Mouse (Mus musculus): ENCODE data around the gene Tmem19. TPM values are rescaled to one million over a fixed set of nuclear protein-coding genes. Genes with fewer than 3 reads are reported as not detected.

Tmem19 gene
- 35.2 and 43.4 TPM in 2 replicates for polyA plus RNA-seq (2015; fragmentation: Nextera tagmentation; extraction: Ambion mirVana)

GRCm38 (mm10) chr10:115361840-115362622 is at the start of gene Tmem19:
Gene Tmem19 (minus strand): TSS chr10:115362501.
- Histone ChIP-seq H3K27me3 (replicated peaks; ENCODE audit: control insufficient read depth, insufficient read depth, low read length) (no peaks in the 10 kb centered on the region), H3K9ac (ENCODE audit: low read depth, low read length) (peak within 1 kb of the TSS; percentile 65), H3K9me3 (ENCODE audit: control insufficient read depth, low read length) (no peaks in the 10 kb centered on the region), H3K4me1 (ENCODE audit: control insufficient read depth, insufficient read depth, low read length) (peaks cover 4% of the 10 kb centered on the region), H3K4me3 (ENCODE audit: low read length) (peak within 1 kb of the TSS; percentile 52), H3K27ac (ENCODE audit: low read length) (peak within 1 kb of the TSS; percentile 92), H3K36me3 (ENCODE audit: control insufficient read depth, insufficient read depth, low read length) (no peaks in the 10 kb centered on the region), H3K4me2 (ENCODE audit: low read depth, low read length) (peak within 1 kb of the TSS; percentile 56)
- under 1% methylated on average over 54 of the region's 58 CpGs for WGBS
- peak; percentile 99 for ATAC-seq

GRCm38 (mm10) chr10:115406393-115406792 is 44.1 kb upstream of the Tmem19 start:
- no peak overlapping the region for H3K9ac ChIP-seq (ENCODE audit: low read depth, low read length)
- no peak for ATAC-seq
- H3K27ac ChIP-seq (ENCODE audit: low read length): no peak overlapping the region
- H3K9me3 ChIP-seq (ENCODE audit: control insufficient read depth, low read length): no peaks in the 10 kb centered on the region
- WGBS: 66% methylated on average over 6 of the region's 6 CpGs
- no peaks in the 10 kb centered on the region for H3K4me1 ChIP-seq (ENCODE audit: control insufficient read depth, insufficient read depth, low read length)
- H3K27me3 ChIP-seq (replicated peaks; ENCODE audit: control insufficient read depth, insufficient read depth, low read length): no peaks in the 10 kb centered on the region
- H3K4me2 ChIP-seq (ENCODE audit: low read depth, low read length): no peak overlapping the region
- 0 out of 2 replicates have a peak, but pooled peaks cover 11% of the 10 kb centered on the region for H3K36me3 ChIP-seq (ENCODE audit: control insufficient read depth, insufficient read depth, low read length)
- no peak overlapping the region for H3K4me3 ChIP-seq (ENCODE audit: low read length)

DNA sequence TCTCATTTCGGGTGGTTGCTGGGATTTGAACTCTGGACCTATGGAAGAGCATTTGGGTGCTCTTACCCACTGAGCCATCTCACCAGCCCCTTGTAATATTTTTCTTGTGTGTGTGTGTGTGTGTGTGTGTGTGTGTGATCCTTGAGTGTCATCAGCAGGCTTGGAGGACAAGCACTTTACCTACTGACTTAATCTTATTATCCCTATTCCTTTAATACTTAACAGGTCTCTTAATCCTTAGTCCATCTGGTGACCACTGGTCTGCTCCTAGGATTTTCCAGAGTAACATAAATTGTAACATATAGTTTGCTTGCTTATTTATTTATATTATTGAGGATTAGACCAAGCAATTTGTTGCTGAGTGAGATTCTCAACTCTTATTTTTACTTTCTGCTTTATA is 29.6 kb upstream of the Tmem19 start:
- H3K4me3 ChIP-seq (ENCODE audit: low read length): no peak overlapping the region
- H3K36me3 ChIP-seq (ENCODE audit: control insufficient read depth, insufficient read depth, low read length): 0 out of 2 replicates have a peak, but pooled peaks cover 4% of the 10 kb centered on the region
- WGBS: 100% methylated on average over 1 of the region's 1 CpGs
- H3K27ac ChIP-seq (ENCODE audit: low read length): no peak overlapping the region
- no peak overlapping the region for H3K4me2 ChIP-seq (ENCODE audit: low read depth, low read length)
- ATAC-seq: no peak
- no peak overlapping the region for H3K9ac ChIP-seq (ENCODE audit: low read depth, low read length)
- H3K4me1 ChIP-seq (ENCODE audit: control insufficient read depth, insufficient read depth, low read length): peaks cover 18% of the 10 kb centered on the region
- H3K9me3 ChIP-seq (ENCODE audit: control insufficient read depth, low read length): no peaks in the 10 kb centered on the region
- no peaks in the 10 kb centered on the region for H3K27me3 ChIP-seq (replicated peaks; ENCODE audit: control insufficient read depth, insufficient read depth, low read length)

GRCm38 (mm10) chr10:115391076-115391475 is 28.8 kb upstream of the Tmem19 start:
- Histone ChIP-seq H3K4me2 (ENCODE audit: low read depth, low read length) (no peak overlapping the region), H3K27me3 (replicated peaks; ENCODE audit: control insufficient read depth, insufficient read depth, low read length) (no peaks in the 10 kb centered on the region), H3K36me3 (ENCODE audit: control insufficient read depth, insufficient read depth, low read length) (0 out of 2 replicates have a peak, but pooled peaks cover 4% of the 10 kb centered on the region), H3K4me3 (ENCODE audit: low read length) (no peak overlapping the region), H3K9me3 (ENCODE audit: control insufficient read depth, low read length) (no peaks in the 10 kb centered on the region), H3K9ac (ENCODE audit: low read depth, low read length) (no peak overlapping the region), H3K4me1 (ENCODE audit: control insufficient read depth, insufficient read depth, low read length) (peaks cover 13% of the 10 kb centered on the region), H3K27ac (ENCODE audit: low read length) (no peak overlapping the region)
- 92% methylated on average over 4 of the region's 4 CpGs for WGBS
- no peak for ATAC-seq

DNA sequence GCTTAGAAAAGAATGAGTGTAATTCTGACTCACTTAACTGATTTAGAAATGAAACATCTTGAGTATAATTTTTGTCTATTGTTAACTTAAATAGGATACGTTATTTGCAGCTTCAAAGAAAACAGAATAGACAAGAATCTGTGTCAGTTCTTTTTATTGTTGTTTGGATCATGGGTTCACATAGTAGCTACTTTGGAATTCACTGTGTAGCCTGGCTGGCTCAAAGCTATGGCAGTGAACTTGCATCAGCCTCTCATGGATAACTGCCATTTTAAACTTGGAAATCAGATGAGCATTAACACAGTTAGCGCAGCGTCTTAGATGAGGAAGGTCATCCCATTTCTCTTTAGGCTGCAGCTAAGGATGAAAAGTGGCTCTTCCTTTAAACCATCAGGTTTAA is 25.6 kb upstream of the Tmem19 start:
- H3K36me3 ChIP-seq (ENCODE audit: control insufficient read depth, insufficient read depth, low read length): no peaks in the 10 kb centered on the region
- no peak overlapping the region for H3K4me2 ChIP-seq (ENCODE audit: low read depth, low read length)
- ATAC-seq: no peak
- no peaks in the 10 kb centered on the region for H3K27me3 ChIP-seq (replicated peaks; ENCODE audit: control insufficient read depth, insufficient read depth, low read length)
- H3K27ac ChIP-seq (ENCODE audit: low read length): no peak overlapping the region
- no peak overlapping the region for H3K4me3 ChIP-seq (ENCODE audit: low read length)
- WGBS: 75% methylated on average over 3 of the region's 3 CpGs
- peaks cover 11% of the 10 kb centered on the region for H3K4me1 ChIP-seq (ENCODE audit: control insufficient read depth, insufficient read depth, low read length)
- H3K9me3 ChIP-seq (ENCODE audit: control insufficient read depth, low read length): no peaks in the 10 kb centered on the region
- no peak overlapping the region for H3K9ac ChIP-seq (ENCODE audit: low read depth, low read length)

DNA sequence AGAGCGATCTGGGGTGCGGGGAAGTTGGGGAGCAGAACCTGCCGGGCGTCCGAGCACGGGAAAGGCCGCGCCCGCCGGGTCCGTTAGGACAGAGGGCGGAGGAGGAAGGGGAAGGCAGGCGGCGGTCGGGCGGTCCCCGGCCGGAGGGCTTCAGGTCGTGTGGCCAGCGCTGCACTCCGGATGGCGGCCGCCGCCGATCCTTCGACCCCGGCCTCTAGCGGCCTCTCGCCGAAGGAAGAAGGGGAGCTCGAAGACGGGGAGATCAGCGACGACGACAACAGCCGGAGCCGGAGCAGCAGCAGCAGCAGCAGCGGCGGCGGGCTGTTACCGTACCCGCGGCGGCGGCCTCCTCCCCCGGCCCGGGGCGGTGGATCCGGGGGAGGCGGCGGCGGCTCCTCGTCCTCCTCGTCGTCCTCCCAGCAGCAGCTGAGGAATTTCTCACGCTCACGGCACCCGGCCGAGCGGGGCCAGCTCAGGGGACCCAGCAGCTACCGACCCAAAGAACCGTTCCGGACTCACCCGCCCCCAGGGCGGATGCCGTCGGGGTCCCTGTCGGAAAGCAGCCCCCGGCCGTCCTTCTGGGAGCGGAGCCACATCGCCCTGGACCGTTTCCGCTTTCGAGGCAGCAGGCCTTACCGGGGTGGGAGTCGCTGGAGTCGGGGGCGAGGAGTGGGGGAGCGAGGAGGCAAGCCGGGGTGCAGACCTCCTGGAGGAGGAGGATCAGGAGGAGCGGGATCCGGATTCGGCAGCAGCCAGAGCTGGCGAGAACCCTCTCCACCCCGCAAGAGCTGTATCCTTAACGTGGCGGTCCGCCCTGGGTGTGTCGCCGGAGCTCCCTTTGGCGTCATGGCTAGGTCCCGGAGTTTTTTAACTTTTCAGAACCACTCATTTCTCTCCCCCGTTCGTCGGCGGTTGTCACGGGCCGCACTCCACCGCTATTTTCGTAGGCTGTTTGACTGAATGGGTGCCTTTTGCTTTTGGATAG is 23.0 kb upstream of the Tmem19 start:
- Histone ChIP-seq H3K4me2 (ENCODE audit: low read depth, low read length) (peak overlapping the region; percentile 52), H3K27ac (ENCODE audit: low read length) (peak overlapping the region; percentile 98)

DNA sequence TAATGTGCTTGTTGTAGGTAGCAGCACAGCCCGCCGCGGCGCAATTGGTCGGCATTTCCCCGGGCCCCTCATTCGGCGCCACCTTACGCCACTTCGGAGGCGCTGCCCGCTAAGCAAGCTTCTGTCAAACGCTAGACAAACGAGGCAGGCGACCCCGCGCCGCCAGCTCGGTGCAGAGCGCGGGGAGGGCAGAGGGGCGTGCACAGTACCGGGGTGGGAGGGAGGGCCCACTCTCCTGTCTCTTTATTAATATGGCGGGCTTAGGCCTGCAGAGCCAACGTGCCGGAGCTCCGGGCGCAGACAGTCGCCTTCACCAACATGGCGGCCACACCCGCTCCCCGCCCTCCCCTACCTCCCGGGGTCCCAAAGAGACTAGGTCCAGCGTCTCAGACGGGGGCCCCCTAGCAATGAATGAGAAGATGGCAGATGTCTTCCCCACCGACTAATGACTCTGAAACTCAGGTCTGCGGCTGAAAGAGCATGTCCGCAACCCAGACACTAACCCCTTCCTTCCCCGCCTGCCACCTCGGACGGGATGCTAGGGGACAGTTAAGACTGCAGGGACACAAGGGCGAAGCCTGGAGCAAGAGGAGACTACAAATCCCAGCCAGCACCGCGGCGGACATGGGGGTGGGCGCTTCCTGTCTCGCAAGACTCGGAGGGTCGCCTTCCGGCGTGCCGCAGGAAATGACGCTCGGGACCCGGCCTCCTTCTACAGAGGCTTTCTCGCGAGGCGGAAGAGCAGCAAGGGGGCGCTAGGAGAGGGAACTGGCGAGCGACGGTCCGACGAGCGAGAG is 22.1 kb upstream of the Tmem19 start, which contains the start of the genes Thap2 and Zfc3h1:
Gene Thap2 (minus strand): TSS at position 223 of the 797 bp plus-strand sequence.
Gene Zfc3h1 (plus strand): TSS at position 739 of the 797 bp plus-strand sequence.
- H3K4me2 ChIP-seq (ENCODE audit: low read depth, low read length): peak within 1 kb of the TSS; percentile 52
- peak within 1 kb of the TSS; percentile 98 for H3K4me3 ChIP-seq (ENCODE audit: low read length)
- peak within 1 kb of the TSS; percentile 98 for H3K27ac ChIP-seq (ENCODE audit: low read length)
- WGBS: under 1% methylated on average over 65 of the region's 65 CpGs
- peak within 1 kb of the TSS; percentile 95 for H3K9ac ChIP-seq (ENCODE audit: low read depth, low read length)
- H3K27me3 ChIP-seq (replicated peaks; ENCODE audit: control insufficient read depth, insufficient read depth, low read length): no peaks in the 10 kb centered on the region
- no peaks in the 10 kb centered on the region for H3K9me3 ChIP-seq (ENCODE audit: control insufficient read depth, low read length)
- ATAC-seq: peak; percentile 99
- H3K4me1 ChIP-seq (ENCODE audit: control insufficient read depth, insufficient read depth, low read length): peaks cover 19% of the 10 kb centered on the region
- H3K36me3 ChIP-seq (ENCODE audit: control insufficient read depth, insufficient read depth, low read length): peaks cover 4% of the 10 kb centered on the region; the same call in 1 of the 2 replicates

More for the DNA sequence above, 23.0 kb upstream of the Tmem19 start:
- WGBS: under 1% methylated on average over 101 of the region's 101 CpGs
- Histone ChIP-seq H3K4me1 (ENCODE audit: control insufficient read depth, insufficient read depth, low read length) (peaks cover 19% of the 10 kb centered on the region), H3K36me3 (ENCODE audit: control insufficient read depth, insufficient read depth, low read length) (peaks cover 4% of the 10 kb centered on the region; the same call in 1 of the 2 replicates), H3K27me3 (replicated peaks; ENCODE audit: control insufficient read depth, insufficient read depth, low read length) (no peaks in the 10 kb centered on the region), H3K9ac (ENCODE audit: low read depth, low read length) (peak overlapping the region; percentile 95), H3K9me3 (ENCODE audit: control insufficient read depth, low read length) (no peaks in the 10 kb centered on the region), H3K4me3 (ENCODE audit: low read length) (peak overlapping the region; percentile 98)
- peak; percentile 68 for ATAC-seq

DNA sequence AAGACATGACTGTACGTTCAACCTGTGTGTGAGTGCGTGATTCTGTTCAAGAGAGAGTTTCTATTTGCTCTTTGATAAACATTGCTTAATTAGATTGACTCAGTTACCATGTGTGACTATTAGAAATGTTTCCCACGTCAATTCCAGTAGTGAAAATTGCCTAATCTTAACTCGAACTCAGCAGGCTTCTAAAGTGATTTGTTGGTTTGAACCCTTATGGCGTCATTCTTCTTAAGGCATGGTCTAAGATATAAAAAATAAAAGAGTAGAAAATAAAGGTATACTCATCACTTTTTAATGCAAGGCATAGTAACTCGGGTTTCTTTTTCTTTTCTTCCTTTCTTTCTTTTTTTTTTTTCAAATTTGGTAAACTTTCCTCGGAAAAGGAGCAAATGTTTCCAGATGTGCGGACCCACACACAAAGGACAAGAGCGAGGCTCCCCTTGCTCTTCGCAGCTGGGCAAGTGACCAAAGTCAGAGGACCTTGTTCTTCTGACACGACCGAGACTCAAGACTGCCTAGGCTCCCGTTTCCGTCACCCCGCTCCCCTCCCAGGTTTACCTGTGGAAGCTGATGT is 21.4 kb upstream of the Tmem19 start:
- no peaks in the 10 kb centered on the region for H3K9me3 ChIP-seq (ENCODE audit: control insufficient read depth, low read length)
- under 1% methylated on average over 15 of the region's 15 CpGs for WGBS
- H3K4me1 ChIP-seq (ENCODE audit: control insufficient read depth, insufficient read depth, low read length): peaks cover 19% of the 10 kb centered on the region
- H3K4me3 ChIP-seq (ENCODE audit: low read length): peak overlapping the region; percentile 98
- peak overlapping the region; percentile 98 for H3K27ac ChIP-seq (ENCODE audit: low read length)
- H3K9ac ChIP-seq (ENCODE audit: low read depth, low read length): peak overlapping the region; percentile 84
- peaks cover 4% of the 10 kb centered on the region; the same call in 1 of the 2 replicates for H3K36me3 ChIP-seq (ENCODE audit: control insufficient read depth, insufficient read depth, low read length)
- peak overlapping the region; percentile 48 for H3K4me2 ChIP-seq (ENCODE audit: low read depth, low read length)
- no peaks in the 10 kb centered on the region for H3K27me3 ChIP-seq (replicated peaks; ENCODE audit: control insufficient read depth, insufficient read depth, low read length)
- no peak for ATAC-seq

All from intestine, embryonic 16.5 days (tissue).